Mouse (Mus musculus) layer of hippocampus, adult 9-10 months (tissue): Measurements from ENCODE around the gene Sox5.

ENCODE experiments used
- DNase-seq: peaks from one replicate; pipeline ENCODE4 v3.0.0; 2022; ENCODE audit warnings: low spot score

The Sox5 gene

DNA sequence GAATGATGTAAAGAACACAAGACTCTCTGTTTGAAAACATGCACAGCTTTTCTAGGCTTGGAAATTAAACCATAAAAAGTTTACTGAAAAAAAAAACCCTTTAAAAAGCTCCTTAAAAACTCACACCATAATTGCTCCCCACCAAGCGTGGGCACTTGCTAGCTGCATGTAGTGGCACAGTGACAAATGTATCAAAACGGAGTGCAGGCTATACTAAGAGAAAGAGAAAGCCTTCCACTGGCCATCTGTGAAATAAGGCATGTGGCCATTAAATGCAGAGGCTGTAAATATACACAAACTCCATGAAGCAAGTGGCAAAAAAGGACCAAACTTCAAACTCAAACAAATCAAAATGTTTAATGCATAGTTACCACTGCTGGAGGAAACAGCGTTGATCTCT, 927.7 kb downstream of the Sox5 start:
- no peak for DNase-seq

DNA sequence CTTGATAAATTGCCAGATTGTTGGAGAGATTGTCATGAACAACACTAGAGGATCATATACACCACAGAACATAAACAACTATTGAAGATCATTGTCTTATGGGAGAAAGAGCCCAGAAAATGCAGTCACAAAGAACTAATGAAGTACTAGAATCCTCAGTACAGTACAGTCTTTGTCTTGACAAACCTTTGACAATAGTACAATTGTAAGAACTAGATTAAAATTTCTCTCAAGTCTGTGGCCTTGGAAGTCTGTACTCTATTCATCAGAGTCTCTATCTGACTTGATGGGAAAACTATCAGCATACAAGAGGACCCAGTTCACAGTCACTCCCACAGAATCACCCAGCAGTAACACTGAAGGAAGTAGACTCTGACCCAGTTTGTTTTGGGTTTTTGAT, 936.0 kb downstream of the Sox5 start:
- DNase-seq: no peak

DNA sequence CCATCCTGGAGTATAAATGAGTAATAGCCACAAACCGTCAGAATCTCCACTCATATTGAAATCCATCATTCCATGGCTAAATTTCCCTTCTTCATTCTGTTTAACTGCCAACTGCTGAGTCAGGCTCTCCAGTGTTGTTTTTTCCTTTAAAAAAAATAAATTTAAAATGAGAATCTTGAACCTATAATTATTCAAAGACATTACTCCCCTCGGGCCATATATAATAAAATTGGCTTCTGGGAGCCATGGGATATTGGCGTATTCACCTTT, 937.1 kb downstream of the Sox5 start:
- DNase-seq: no peak

DNA sequence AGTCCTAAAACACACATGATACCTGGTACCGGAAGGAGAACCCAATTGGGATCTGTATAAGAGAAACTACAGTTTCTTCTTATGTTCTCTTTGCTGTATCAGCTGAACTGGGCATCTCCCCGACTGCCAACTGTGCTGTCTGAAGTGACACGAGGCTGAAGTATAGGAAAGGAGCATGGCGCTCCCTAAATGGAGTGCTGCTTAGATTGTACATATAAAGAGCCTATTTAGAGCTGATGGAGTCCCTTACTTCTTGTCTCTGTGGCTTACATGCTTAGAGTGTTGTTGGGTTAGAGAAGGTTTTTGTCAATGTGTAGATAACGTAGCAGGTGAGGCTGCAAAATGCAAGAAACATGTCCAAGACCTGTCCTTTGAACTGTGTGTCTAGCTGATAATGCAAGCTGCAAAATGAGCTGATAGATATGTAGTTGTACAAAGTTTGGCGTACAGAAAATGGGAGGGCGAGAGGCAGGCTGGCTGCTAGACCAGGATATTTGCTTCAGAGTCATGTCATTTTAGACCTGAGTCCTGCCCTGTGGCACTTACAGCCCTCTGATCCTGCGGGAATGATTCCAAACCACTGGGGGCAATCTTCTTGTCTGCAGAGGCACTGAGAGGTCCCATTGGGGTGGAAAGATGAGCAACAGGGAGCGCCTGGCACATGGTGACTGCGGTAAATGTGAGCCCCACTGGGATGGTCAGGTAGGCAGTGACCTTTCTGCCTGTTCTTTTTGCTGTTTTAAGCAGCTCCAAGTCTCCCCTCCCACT, 937.7 kb downstream of the Sox5 start:
- no peak for DNase-seq

DNA sequence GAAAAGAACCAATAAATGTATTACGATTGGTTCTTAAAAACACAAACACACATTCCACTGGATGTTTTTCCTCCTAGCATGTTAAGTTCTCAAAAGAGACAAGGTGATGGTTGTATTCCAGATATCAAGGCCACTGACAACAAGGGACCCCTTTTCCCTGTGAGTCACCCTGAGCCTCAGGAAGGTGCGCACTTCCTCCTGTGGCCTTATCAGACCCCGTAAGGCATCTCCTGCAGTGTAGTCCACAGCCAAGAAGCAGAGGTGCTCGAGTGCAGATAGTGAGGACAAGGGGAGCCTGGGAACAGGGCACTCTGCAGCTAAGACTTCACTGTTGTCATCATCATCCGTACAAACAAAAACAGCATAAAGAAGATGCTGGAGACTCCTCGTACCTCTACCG, 939.8 kb downstream of the Sox5 start:
- DNase-seq: no peak

DNA sequence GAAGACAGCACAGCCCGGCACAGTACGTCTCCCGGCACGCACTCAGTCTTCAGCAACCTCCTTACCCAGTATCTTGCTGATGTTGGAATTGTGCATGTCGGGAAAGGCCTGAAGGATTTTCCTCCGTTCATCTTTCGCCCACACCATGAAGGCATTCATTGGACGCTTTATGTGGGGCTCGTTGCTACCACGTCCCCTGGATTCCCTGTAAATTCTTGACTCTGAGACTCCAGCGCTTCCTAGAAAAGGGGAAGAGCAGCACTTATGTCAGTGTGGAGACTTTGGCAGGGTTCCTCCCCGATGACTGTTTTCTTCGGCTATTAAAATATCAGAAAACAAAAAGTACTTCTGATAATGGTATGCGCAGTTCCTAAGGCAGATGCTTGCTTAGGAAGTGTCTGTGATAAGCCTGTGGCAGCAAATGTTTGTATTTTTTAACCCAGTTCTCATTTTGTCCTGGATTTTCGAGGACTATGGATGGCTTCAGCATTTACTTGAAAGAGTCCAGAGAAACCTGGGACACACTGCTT, 940.6 kb downstream of the Sox5 start:
- DNase-seq: no peak

DNA sequence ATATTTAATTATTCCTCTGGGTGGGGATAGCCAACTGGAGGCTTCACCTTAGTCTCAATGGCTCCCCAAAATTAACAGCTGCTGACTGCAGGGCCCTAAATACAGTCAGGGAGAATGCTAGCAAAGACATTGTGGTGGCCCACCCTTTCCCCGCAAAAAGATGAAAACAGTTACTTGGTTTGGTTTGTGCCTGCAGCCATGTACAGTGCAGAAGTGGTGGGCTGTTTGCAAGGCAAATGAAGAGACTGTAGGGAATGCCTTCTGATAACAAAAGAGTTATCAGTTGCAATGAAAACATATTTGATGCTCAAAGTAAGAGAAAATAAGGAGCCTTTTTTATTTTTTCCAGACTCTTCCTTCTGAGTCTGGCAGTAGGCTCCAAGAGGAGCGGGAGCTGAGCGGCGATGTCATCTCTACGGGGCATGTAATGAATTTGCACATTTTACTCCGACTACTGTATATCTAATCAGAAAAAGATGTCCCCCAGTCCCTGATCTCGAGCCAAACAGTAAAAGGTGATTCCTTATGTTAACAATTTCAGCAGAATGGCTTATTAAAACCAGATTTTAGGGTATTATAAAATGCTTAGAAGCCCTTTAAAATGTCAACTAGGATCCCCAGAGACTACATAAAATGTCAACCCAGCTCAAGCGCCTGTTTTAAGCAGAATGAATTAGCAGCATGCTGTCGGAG, 943.2 kb downstream of the Sox5 start:
- DNase-seq: no peak

DNA sequence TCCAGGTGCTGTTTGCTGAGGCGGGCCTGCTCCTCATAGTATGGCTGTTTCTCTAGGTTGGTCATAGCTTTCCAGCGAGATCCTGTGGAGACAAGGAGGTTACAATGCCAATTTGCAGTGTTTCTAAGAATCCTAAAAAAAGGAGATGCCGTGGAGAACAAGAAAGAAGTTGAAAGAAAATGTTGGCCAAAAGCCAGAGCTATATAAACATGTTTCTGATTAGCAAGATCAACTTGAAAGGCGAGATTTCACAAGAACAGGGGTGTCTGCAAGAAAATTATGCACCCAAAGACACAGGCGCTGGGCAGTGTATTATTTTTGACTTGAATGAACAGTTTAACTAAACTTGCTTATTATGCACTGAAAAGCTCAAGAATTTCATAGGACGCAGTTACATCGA, 946.4 kb downstream of the Sox5 start:
- no peak for DNase-seq

DNA sequence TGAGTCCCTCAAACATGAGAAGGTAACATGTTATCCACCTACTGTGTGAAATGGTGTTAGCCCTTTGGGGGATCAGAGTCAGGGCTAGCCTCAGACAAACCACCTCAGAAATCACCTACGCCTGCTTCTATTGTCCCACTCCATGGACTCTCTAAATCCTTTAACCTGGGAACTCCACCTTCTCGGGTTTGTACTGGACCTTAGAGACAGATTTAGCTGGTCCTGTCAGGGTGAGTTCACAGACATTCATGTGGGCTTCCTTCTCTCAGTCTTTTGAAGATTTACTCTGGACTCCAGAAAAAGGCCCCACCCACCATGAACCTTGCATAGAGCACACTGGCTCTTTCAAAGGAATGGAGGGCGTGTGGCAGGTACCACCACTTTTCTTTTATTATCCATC, 947.8 kb downstream of the Sox5 start:
- DNase-seq: no peak

DNA sequence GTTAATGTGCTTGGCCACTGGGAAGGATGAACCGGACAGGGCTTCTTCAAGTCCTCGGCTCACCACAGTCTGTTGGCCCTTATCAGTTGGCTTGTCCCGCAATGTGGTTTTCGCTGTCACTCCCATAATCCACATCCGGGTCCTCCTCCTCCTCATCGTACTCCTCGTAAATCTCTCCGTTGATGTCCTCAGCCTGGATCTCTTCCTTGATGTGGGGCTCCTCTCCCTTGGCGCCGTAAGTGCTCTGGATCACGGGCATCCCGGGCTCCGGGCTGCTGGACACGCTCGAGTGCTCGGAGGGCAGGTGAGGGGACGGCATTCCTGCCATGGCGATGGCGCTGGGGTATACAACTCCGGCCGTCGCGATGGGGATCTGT, 948.6 kb downstream of the Sox5 start:
- DNase-seq: no peak

DNA sequence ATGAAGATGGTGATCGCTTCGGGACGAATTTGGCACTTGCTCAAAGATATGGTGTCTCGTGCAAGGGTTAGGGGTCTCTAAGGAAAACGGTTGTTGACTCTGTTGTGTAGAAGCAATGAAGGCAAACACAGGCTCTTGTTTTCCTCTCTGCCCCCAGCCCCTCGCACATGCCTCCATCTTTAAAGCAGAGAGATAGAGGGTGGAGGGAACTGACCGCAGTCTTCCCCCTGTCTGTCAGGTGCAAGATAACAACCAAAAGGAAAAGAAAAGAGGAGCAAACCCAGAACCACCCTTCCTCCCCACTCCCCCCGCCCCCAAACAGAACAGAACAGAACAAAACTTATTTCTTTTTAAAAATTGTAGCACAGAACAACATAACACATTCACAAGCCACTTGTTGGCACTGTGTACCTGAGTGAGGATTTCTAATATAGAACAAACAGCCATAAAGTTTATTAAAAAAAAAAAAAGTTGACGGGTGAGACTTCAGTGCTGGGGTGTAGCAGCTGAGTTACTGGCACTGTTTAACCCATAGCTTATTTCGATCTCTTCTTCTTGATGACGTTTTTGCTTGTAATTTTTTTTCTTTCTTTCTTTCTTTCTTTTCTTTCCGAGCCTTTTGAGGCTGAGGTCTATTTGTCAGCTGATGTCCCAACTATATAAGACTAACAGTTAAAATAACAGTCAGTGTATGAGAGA, 949.1 kb downstream of the Sox5 start:
- no peak for DNase-seq

DNA sequence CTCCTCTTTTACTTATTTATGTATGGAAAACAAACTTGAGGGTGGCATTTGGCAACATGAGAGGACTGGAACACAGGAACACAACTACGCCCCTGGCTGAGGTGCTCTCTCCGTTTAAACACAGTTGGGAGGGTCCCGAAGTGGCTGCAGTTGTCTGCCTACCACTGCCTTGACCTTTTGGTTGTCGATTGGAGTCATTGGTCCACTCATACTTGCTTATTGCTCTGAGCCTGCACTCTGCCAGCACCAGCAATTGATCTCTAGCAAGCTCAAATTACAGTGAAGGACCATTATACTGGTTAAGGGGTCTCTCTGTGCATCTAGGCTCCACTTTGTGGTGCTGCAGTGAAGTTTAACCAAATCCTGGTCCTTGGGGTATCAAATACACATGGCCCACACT, 950.5 kb downstream of the Sox5 start:
- no peak for DNase-seq

DNA sequence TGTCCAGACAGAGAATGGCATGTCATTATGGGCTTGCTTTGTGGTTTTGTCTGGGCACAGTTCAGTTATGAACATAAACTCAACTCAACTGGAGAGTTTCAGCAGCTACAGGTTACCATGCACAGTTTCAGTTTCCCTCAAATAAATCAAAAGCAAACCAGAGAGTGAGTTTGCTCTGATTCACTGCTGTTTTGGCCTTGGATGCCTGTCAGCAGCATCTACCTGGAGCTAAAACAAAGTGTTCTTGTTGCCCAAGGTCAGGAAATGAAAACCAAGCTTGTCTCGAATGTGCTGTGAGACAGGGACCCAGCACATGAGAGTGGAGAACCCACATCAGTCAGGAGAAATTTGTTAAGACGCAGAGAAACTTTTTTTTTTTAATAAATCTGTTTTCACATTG, 951.6 kb downstream of the Sox5 start:
- no peak for DNase-seq

DNA sequence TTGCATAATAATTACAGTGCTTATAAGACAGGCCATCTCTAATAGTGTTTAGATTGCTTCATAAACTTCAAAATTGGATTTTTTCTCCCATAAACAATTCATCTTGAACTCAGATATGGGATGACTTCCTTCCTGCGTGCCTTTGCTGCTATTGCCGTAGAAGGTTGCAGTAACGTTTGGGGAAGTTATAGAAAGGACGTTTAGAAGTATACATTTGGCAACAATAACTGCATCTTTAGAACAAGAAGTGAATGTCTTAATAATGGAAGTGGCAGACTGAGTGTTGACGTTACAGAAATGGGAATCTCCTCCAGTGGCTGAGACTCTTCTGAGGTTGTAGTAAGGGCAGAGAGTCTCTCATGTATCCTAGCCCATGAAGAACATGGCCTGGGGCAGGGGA, 955.0 kb downstream of the Sox5 start:
- DNase-seq: no peak

DNA sequence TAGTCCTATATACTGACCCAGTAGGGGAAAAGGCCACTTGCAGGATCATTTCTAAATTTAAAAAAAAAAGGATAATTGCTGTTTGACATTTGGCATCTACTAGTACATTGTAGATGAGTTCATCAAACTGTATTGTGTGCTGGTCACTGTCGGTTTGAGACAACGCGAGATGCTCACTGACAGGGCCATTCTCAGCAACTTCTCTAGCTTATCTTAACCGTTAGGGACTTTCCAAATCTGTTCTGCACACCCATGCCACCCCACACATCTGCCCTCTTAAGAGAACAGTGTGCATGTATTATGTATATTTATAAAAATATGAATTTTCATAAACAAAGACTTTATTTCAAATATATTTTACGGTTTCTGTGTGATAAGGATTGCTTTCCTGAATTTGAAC, 955.8 kb downstream of the Sox5 start:
- no peak for DNase-seq

DNA sequence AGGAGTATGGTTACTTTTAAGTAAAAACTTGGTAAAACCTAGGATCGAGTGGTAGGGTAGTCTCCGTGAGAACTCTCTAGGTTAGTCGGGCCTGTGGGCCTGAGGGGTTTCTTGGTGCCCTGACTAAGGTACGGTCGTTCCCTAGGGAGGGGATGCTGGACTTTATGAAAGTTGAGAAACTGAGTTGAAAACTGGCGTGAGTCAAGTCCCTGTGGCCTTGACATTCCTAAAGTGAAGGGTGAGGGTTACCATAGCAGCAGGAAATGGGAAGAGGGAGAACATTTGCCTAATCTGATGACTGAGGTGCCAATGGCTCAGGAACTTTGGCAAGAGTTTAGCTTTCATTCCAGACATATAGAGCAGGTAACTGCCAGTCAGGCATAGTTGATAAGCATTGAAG, 956.7 kb downstream of the Sox5 start:
- no peak for DNase-seq

DNA sequence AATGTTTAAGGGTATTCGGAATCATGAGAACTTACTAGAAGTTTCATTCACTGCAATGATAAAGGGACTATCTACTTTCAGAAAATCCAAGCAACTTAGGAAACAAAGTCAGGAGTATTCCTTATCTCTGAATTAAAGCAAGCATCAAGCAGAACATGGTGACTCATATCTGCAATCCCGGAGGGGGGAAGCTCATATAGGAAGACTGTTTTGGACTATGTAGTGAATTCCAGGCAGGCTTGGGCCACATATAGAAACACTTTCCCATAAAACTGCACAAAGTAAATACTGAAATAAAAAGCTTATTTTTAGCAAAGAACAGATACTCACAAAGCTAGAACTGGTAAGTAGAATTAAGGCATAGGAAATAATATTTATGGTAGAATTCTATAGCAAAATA, 993.3 kb downstream of the Sox5 start:
- DNase-seq: no peak

DNA sequence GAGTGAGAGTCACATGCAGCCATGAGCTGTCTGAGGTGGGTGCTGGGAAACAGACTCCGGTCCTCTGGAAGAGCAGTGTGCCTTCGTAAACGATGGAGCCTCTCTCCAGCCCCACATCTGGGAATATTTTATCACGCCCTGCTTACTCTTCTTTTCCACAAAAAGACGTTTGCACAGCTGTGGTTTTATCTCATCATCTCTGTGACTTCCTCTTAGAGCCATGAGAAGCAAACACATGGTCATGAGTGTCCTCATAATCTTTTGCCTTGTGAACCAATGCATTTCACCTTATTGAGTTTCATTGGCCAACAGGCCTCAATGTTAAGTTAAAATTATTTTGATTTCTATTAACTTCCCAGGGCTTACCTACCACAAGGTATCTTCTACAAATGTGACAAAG, 994.4 kb downstream of the Sox5 start:
- no peak for DNase-seq

DNA sequence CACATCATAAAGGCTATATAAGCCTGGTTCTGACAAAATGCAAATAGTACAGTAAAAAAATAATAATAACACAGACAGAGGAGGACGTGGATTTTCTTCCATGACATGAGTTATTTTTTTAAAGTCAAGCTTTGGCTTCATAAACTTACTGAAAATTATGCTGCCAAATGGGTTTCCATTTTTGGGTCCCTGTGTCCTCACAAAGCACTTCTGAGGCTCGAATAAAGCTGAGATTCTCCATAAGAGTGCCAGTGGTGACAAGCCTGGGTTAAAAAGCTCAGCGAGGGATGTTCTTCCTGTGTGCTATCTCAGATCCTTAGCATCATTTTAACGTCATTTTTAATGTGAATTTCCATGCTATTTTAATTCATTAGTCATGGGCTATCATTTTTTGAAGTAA, 996.1 kb downstream of the Sox5 start:
- DNase-seq: no peak
